Mouse (Mus musculus): ENCODE measurements around the gene Adcy1. TPM values are rescaled to one million over a fixed set of nuclear protein-coding genes. Genes with fewer than 3 reads are reported as not detected.
"Not testable (repeated sequence)": the region's sequence is repeated elsewhere in the genome, so short reads cannot be mapped to it uniquely, and the experiment has no call there.

Gene Adcy1
- polyA plus RNA-seq, 1 experiment from 2014 or later, result 8.4 TPM

DNA sequence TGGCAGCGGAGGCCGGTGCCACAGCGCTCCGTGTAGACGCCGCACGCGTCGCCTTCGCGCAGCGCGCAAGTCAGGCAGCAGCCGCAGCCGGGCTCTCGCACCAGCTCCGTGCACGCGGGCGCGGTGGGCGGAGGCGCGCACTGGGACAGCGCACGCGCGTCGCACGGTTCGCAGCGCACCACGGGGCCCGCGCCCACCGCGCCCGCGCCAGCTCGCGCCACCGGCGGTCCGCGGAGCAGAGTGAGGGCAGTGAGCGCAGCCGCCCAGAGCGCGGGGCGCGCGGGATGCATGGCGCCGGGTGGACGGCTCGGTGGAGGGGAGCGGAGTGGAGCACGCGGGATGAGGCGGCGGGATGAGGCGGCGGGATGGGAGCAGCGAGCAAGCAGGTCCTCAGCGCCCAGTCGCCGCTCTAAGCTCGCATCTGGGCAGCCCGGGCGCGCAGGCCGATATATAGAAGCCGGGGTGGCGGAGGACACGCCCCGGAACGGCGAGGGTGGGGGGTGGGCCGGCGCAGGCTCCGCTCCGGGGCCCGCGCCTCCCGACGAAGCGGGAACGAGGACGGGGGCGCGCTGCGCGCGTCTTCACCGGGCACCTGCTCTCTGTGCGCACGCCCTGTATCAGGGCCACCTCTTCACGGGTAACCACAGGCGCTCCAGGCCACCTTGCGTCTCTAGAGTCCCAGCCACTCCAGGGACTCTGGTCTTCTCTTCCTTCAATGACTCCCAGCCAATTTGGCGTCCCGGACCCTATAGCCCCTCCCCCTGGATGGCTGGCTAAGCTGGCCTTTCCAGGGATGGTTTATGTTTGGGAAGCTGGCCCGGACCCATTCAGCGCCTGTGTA is 150.4 kb downstream of the Adcy1 start, which contains the start of gene Igfbp3:
TSS of gene Igfbp3 (minus strand) at position 423 of the 841 bp plus-strand sequence.
- Histone ChIP-seq H3K9ac (peak within 1 kb of the TSS; percentile 78), H3K4me2 (peak within 1 kb of the TSS; percentile 86), H3K4me1 (peaks cover 27% of the 10 kb centered on the region), H3K36me3 (replicated peaks) (no peaks in the 10 kb centered on the region), H3K4me3 (peak within 1 kb of the TSS; percentile 69), H3K27me3 (replicated peaks) (peaks cover 17% of the 10 kb centered on the region), H3K27ac (peak within 1 kb of the TSS; percentile 84), H3K9me3 (no peaks in the 10 kb centered on the region)
- ATAC-seq (replicated peaks), result peak; percentile 93
- WGBS, result under 1% methylated on average over 104 of the region's 104 CpGs

DNA sequence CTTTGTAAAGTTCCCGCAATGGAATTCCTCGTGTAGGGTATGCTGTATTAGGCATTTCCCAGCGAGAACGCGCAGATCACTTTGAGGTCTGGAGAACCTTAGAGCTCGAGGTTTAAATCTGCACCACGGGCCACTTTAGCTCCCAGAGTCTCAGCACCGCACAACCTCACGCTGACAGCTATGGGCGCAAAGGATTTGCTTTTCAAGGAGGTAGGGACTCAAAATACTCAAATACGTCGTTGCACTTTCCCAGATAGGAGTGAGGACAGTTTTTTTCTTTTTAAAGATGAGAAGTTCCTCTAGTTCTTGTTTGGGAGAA is 151.0 kb downstream of the Adcy1 start:
- H3K4me3 ChIP-seq, result peak overlapping the region; percentile 69
- peak overlapping the region; percentile 86 for H3K4me2 ChIP-seq
- ATAC-seq (replicated peaks), result peak; percentile 3; the same call in 1 of the 2 replicates
- H3K27ac ChIP-seq, result peak overlapping the region; percentile 84
- WGBS, result under 1% methylated on average over 12 of the region's 12 CpGs
- peaks cover 17% of the 10 kb centered on the region for H3K27me3 ChIP-seq (replicated peaks)
- peaks cover 27% of the 10 kb centered on the region for H3K4me1 ChIP-seq
- peak overlapping the region; percentile 78 for H3K9ac ChIP-seq
- H3K36me3 ChIP-seq (replicated peaks), result no peaks in the 10 kb centered on the region
- no peaks in the 10 kb centered on the region for H3K9me3 ChIP-seq

DNA sequence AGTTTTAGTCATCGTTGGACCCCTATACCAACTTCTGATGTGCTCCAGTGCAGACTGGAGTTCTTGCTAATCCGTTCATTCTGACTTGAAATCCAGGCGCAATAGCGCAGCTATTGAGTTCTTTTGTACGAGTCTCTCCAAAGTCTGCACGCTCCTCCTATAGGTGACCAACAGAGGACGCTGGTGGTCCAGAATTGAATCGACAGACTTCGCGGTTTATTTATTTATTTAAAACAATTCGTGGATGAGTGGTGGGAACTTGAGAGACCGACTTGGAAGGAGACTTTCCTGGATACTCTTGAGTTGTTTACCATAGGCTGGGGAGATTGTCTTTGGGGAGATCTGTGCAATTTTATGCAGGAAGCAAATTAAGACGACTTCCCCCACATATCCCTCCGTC is 151.5 kb downstream of the Adcy1 start:
- peak overlapping the region; percentile 86 for H3K4me2 ChIP-seq
- peaks cover 17% of the 10 kb centered on the region for H3K27me3 ChIP-seq (replicated peaks)
- H3K4me3 ChIP-seq, result peak overlapping the region; percentile 69
- H3K27ac ChIP-seq, result no peak overlapping the region
- no peaks in the 10 kb centered on the region for H3K9me3 ChIP-seq
- WGBS, result 7% methylated on average over 14 of the region's 14 CpGs
- peaks cover 27% of the 10 kb centered on the region for H3K4me1 ChIP-seq
- H3K36me3 ChIP-seq (replicated peaks), result no peaks in the 10 kb centered on the region
- ATAC-seq (replicated peaks), result no peak
- H3K9ac ChIP-seq, result 0 out of 2 replicates have a peak overlapping the region, but pooled peaks have one; percentile 78

DNA sequence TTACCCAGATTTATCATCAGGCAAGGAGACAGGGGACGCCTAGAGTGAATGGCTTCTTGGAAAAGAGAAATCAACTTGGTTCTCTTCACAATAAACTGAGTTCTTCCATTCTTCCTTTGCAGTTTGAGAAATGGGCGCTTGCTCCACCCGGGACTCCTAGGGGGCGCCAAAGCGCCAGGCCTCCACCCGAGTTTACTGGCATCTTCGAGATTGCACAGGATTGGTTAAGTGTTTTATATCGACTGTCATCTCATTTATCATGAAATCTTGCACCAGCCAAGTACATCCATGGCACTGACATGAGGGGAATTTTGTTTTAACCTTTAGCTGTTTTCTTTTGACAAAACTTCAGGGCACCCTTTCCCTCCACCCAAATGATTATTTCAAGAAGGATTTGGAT is 152.4 kb downstream of the Adcy1 start:
- Histone ChIP-seq H3K4me1 (peaks cover 27% of the 10 kb centered on the region), H3K27ac (no peak overlapping the region), H3K9ac (no peak overlapping the region), H3K36me3 (replicated peaks) (no peaks in the 10 kb centered on the region), H3K4me2 (no peak overlapping the region), H3K27me3 (replicated peaks) (peaks cover 16% of the 10 kb centered on the region), H3K4me3 (no peak overlapping the region), H3K9me3 (no peaks in the 10 kb centered on the region)
- ATAC-seq (replicated peaks), result no peak
- WGBS, result 8% methylated on average over 8 of the region's 8 CpGs

DNA sequence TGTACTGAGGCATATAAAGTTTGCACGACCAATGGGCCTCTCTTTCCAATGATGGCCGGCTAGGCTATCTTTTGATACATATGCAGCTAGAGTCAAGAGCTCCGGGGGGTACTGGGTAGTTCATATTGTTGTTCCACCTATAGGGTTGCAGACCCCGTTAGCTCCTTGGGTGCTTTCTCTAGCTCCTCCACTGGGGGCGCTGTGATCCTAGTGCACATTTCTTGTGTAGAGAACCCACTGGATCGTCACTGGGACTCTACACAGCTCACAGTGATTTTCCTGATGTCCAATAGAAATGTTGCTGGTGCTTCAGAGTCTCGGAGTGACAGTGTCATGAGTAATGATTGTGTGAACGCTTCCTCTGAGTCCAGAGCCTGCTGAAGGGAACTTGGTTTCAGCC is 158.5 kb downstream of the Adcy1 start:
- 80% methylated on average over 8 of the region's 8 CpGs for WGBS
- not testable (repeated sequence) for H3K4me2 ChIP-seq; ATAC-seq (replicated peaks); H3K9me3 ChIP-seq; H3K9ac ChIP-seq; H3K4me3 ChIP-seq; H3K4me1 ChIP-seq; H3K27me3 ChIP-seq (replicated peaks); H3K36me3 ChIP-seq (replicated peaks); H3K27ac ChIP-seq

DNA sequence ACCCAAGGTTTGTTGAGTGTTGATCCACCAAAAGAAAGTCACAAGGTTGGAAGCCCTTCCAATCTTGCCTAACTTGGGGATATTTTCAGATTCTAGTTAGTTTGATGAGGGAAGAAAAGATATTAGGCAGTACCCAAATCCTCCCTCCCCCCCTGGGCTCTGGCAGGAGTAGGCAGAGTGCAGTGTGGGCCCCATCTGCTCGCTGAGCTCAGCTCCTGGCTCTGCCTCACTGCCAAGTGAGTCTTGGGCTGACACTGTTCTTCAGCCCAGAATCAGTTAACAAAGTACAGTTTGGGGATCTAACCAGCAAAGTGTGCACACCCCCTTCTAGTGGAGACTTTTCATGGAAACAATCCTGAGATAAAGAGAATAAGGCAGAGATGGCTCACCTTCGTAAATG is 162.9 kb downstream of the Adcy1 start:
- no peaks in the 10 kb centered on the region for H3K36me3 ChIP-seq (replicated peaks)
- H3K27me3 ChIP-seq (replicated peaks), result no peaks in the 10 kb centered on the region
- ATAC-seq (replicated peaks), result no peak
- no peak overlapping the region for H3K9ac ChIP-seq
- 75% methylated on average over 2 of the region's 2 CpGs for WGBS
- H3K9me3 ChIP-seq, result no peaks in the 10 kb centered on the region
- no peak overlapping the region for H3K4me3 ChIP-seq
- no peaks in the 10 kb centered on the region for H3K4me1 ChIP-seq
- H3K4me2 ChIP-seq, result no peak overlapping the region
- H3K27ac ChIP-seq, result no peak overlapping the region

DNA sequence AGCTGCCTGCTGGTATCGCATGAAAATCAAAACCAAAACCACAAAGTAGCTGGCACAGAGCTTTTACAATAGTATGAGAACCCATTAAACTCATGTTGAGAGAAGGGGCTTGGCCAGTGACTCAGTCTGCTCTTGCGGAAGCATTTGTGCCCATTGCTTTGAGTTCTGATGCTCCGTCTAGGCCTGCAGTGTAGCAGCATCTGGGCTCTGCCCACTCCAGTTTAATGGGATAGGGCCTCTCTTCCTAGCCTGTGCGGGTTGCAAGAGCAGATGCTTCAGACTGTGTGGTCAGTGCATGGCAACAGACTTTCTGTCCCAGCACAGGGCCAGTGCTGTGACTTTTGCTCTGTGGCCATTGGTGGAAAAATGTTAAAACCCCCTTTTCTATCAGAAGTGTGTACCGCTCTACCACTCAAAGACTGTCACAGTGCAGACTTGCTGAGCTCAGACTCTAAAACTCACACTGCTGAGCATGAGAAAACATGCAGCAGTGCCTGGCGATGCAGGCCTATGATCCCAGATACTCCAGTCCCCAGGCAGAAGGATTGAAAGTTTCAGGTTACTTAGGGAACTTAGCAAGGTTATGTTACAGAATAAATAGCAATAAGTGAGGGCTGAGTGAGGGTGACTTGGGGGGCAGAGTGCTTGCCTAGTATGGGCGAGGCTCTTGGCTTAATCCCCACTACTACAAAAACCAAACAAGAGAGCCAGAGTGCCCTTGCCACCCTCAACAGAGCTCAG is 163.7 kb downstream of the Adcy1 start:
- Histone ChIP-seq H3K27me3 (replicated peaks) (no peaks in the 10 kb centered on the region), H3K4me3 (no peak overlapping the region), H3K9me3 (no peaks in the 10 kb centered on the region), H3K4me1 (no peaks in the 10 kb centered on the region), H3K27ac (no peak overlapping the region), H3K9ac (no peak overlapping the region), H3K4me2 (no peak overlapping the region), H3K36me3 (replicated peaks) (no peaks in the 10 kb centered on the region)
- ATAC-seq (replicated peaks), result no peak
- 86% methylated on average over 7 of the region's 7 CpGs for WGBS

DNA sequence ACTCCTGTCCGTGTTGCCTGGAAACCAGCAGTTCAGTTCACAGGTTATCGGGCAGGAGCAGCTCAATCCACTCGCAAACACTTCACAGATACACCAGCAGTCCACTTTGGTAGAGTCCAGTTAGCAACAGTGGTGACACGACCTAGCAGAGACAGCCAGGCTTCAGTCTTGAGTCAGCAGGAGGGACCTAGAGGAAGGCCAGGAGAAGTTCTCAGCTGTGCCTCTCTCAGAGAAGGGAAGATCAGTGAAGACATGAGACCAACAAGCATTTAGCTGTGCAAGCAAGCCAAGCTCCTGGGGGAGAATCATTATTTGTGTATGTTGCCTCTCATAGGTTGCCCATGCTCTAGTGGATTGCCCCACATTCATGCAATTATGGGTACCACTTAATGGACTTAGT is 164.8 kb downstream of the Adcy1 start:
- Histone ChIP-seq H3K4me2 (no peak overlapping the region), H3K9ac (no peak overlapping the region), H3K9me3 (no peaks in the 10 kb centered on the region), H3K4me1 (no peaks in the 10 kb centered on the region), H3K36me3 (replicated peaks) (no peaks in the 10 kb centered on the region), H3K4me3 (no peak overlapping the region), H3K27me3 (replicated peaks) (no peaks in the 10 kb centered on the region), H3K27ac (no peak overlapping the region)
- no peak for ATAC-seq (replicated peaks)
- WGBS, result 78% methylated on average over 4 of the region's 4 CpGs

Other genes with a start within 250 kb of the Adcy1 start
- gene Gm11983, start 225.8 kb upstream of the Adcy1 start, polyA plus RNA-seq (2015; fragmentation: Nextera tagmentation; extraction: Ambion mirVana), result not detected in 2 replicates
- gene Gm11985, start 125.1 kb downstream of the Adcy1 start, polyA plus RNA-seq (2015; fragmentation: Nextera tagmentation; extraction: Ambion mirVana), result not detected in 2 replicates
- 0.37 TPM in 1 of 2 replicates, not detected in the other for gene Igfbp1, start 134.3 kb downstream of the Adcy1 start, polyA plus RNA-seq (2015; fragmentation: Nextera tagmentation; extraction: Ambion mirVana)
- gene Igfbp3, start 150.4 kb downstream of the Adcy1 start, polyA plus RNA-seq (2015; fragmentation: Nextera tagmentation; extraction: Ambion mirVana), result 13.9 and 14.8 TPM in 2 replicates

Data from midbrain, embryonic 15.5 days (tissue).